Mouse (Mus musculus) liver, embryonic 13.5 days (tissue): Measurements from ENCODE around the gene Il11. TPM values are rescaled to one million over a fixed set of nuclear protein-coding genes. Genes with fewer than 3 reads are reported as not detected.

Experiments used
- ATAC-seq: fragments of 200-750 bp; cut with Nextera tagmentation; 2 replicates; pipeline ENCODE4 v1.8.0; 2017; ENCODE audit warnings: low read depth, mild to moderate bottlenecking, moderate number of reproducible peaks, moderate library complexity
- DNase-seq: peaks from one replicate; pipeline ENCODE4 v3.0.0; 2022
- H3K27ac ChIP-seq: fragments of 300-500 bp; sonication (generic); 2 replicates; pipeline ENCODE4 v1.5.1; 2015; ENCODE audit warnings: moderate library complexity, mild to moderate bottlenecking, inconsistent platforms
- H3K27me3 ChIP-seq: fragments of 300-500 bp; sonication (generic); 2 replicates; pipeline ENCODE4 v1.6.1; 2015; ENCODE audit warnings: mild to moderate bottlenecking, inconsistent platforms
- H3K36me3 ChIP-seq: fragments of 300-500 bp; sonication (generic); 2 replicates; pipeline ENCODE4 v1.6.1; 2015; ENCODE audit warnings: mild to moderate bottlenecking, inconsistent platforms
- H3K4me1 ChIP-seq: fragments of 300-500 bp; sonication (generic); replicated peaks from 2 replicates; pipeline ENCODE4 v1.6.1; 2015; ENCODE audit warnings: inconsistent platforms
- H3K4me2 ChIP-seq: fragments of 300-500 bp; sonication (generic); 2 replicates; pipeline ENCODE4 v1.6.1; 2015; ENCODE audit warnings: inconsistent platforms, mild to moderate bottlenecking, moderate library complexity
- H3K4me3 ChIP-seq: fragments of 300-500 bp; sonication (generic); replicated peaks from 2 replicates; pipeline ENCODE4 v1.5.1; 2015; ENCODE audit warnings: mild to moderate bottlenecking, inconsistent platforms
- H3K9ac ChIP-seq: fragments of 300-500 bp; sonication (generic); 2 replicates; pipeline ENCODE4 v1.6.1; 2015; ENCODE audit warnings: mild to moderate bottlenecking, inconsistent platforms
- H3K9me3 ChIP-seq: fragments of 300-500 bp; sonication (generic); replicated peaks from 2 replicates; pipeline ENCODE4 v1.6.1; 2016; ENCODE audit warnings: inconsistent platforms
- WGBS: fragments of 180-500 bp; shearing (Covaris S2); methylation state at CpG from one replicate; pipeline ENCODE4 v1.1.7; 2015; ENCODE audit not compliant: insufficient replicate concordance; 5-methylcytosine and 5-hydroxymethylcytosine counted together
- polyA plus RNA-seq: library from polyadenylated mRNA; unstranded; fragments of >200 nt; fragmentation: Nextera tagmentation; extraction: Ambion mirVana; gene quantifications from 2 replicates; pipeline ENCODE4 v1.2.1, GENCODE M21; 2015

Il11 gene
- polyA plus RNA-seq, 1 experiment from 2014 or later = 0.05 TPM

GRCm38 (mm10) chr7:4751971-4752820 is 30.5 kb downstream of the Il11 start:
- Histone ChIP-seq H3K4me3 (peak overlapping the region; percentile 71), H3K4me1 (peaks cover 61% of the 10 kb centered on the region), H3K4me2 (peak overlapping the region; percentile 88), H3K36me3 (peaks cover 20% of the 10 kb centered on the region), H3K9ac (peak overlapping the region; percentile 81), H3K27ac (peak overlapping the region; percentile 99), H3K9me3 (no peaks in the 10 kb centered on the region), H3K27me3 (no peaks in the 10 kb centered on the region)
- WGBS = 2% methylated on average over 30 of the region's 30 CpGs
- ATAC-seq (peak; percentile 73), DNase-seq (peak; percentile 73)

- DNase-seq = peak; percentile 59
- Histone ChIP-seq H3K9me3 (no peaks in the 10 kb centered on the region), H3K9ac (peak overlapping the region; percentile 64), H3K27ac (peak overlapping the region; percentile 99), H3K4me3 (no peak overlapping the region), H3K4me2 (peak overlapping the region; percentile 96), H3K36me3 (peaks cover 49% of the 10 kb centered on the region), H3K4me1 (peaks cover 92% of the 10 kb centered on the region), H3K27me3 (no peaks in the 10 kb centered on the region)
- WGBS = 44% methylated on average over 2 of the region's 2 CpGs
- peak; percentile 15 for ATAC-seq
Observed at GRCm38 (mm10) chr7:4749169-4749568, 33.5 kb downstream of the Il11 start.

GRCm38 (mm10) chr7:4748321-4748720 is 34.3 kb downstream of the Il11 start:
- Histone ChIP-seq H3K9ac (peak overlapping the region; percentile 64), H3K4me2 (peak overlapping the region; percentile 96), H3K9me3 (no peaks in the 10 kb centered on the region), H3K4me3 (peak overlapping the region; percentile 11; the same call in 1 of the 2 replicates), H3K27me3 (no peaks in the 10 kb centered on the region), H3K4me1 (peaks cover 98% of the 10 kb centered on the region), H3K36me3 (peaks cover 55% of the 10 kb centered on the region), H3K27ac (peak overlapping the region; percentile 99)
- ATAC-seq (no peak), DNase-seq (no peak)
- 69% methylated on average over 4 of the region's 4 CpGs for WGBS

- H3K27ac ChIP-seq = peak overlapping the region; percentile 99
- no peaks in the 10 kb centered on the region for H3K27me3 ChIP-seq
- 31% methylated on average over 9 of the region's 9 CpGs for WGBS
- DNase-seq (peak; percentile 78), ATAC-seq (peak; percentile 77)
- H3K4me3 ChIP-seq = peak overlapping the region; percentile 35
- H3K9me3 ChIP-seq = no peaks in the 10 kb centered on the region
- peak overlapping the region; percentile 96 for H3K4me2 ChIP-seq
- H3K4me1 ChIP-seq = peaks cover 98% of the 10 kb centered on the region
- H3K36me3 ChIP-seq = peaks cover 64% of the 10 kb centered on the region
- H3K9ac ChIP-seq = peak overlapping the region; percentile 76
Observed at GRCm38 (mm10) chr7:4747156-4747899, 35.3 kb downstream of the Il11 start.

GRCm38 (mm10) chr7:4746326-4746980 is 36.2 kb downstream of the Il11 start:
- peak overlapping the region; percentile 99 for H3K27ac ChIP-seq
- no peaks in the 10 kb centered on the region for H3K9me3 ChIP-seq
- peak overlapping the region; percentile 96 for H3K4me2 ChIP-seq
- H3K4me1 ChIP-seq = peaks cover 98% of the 10 kb centered on the region
- H3K9ac ChIP-seq = peak overlapping the region; percentile 76
- WGBS = 85% methylated on average over 22 of the region's 22 CpGs
- H3K4me3 ChIP-seq = peak overlapping the region; percentile 35
- H3K27me3 ChIP-seq = no peaks in the 10 kb centered on the region
- ATAC-seq (no peak), DNase-seq (peak; percentile 9)
- peaks cover 68% of the 10 kb centered on the region for H3K36me3 ChIP-seq

GRCm38 (mm10) chr7:4744886-4745285 is 37.8 kb downstream of the Il11 start:
- H3K4me2 ChIP-seq = peak overlapping the region; percentile 96
- H3K27me3 ChIP-seq = no peaks in the 10 kb centered on the region
- 0 out of 2 replicates have a peak overlapping the region, but pooled peaks have one; percentile 89 for H3K4me3 ChIP-seq
- H3K36me3 ChIP-seq = peaks cover 57% of the 10 kb centered on the region
- H3K9ac ChIP-seq = peak overlapping the region; percentile 95
- no peaks in the 10 kb centered on the region for H3K9me3 ChIP-seq
- peak overlapping the region; percentile 99 for H3K27ac ChIP-seq
- WGBS = 65% methylated on average over 6 of the region's 6 CpGs
- ATAC-seq = no peak
- peaks cover 93% of the 10 kb centered on the region for H3K4me1 ChIP-seq
- no peak for DNase-seq

- no peaks in the 10 kb centered on the region for H3K27me3 ChIP-seq
- H3K4me3 ChIP-seq = peak overlapping the region; percentile 89
- H3K27ac ChIP-seq = peak overlapping the region; percentile 99
- 10% methylated on average over 2 of the region's 2 CpGs for WGBS
- ATAC-seq = peak; percentile 3; the same call in 1 of the 2 replicates
- no peaks in the 10 kb centered on the region for H3K9me3 ChIP-seq
- DNase-seq = peak; percentile 51
- peak overlapping the region; percentile 96 for H3K4me2 ChIP-seq
- H3K36me3 ChIP-seq = peaks cover 49% of the 10 kb centered on the region
- H3K9ac ChIP-seq = peak overlapping the region; percentile 95
- peaks cover 90% of the 10 kb centered on the region for H3K4me1 ChIP-seq
Observed at GRCm38 (mm10) chr7:4743354-4743753, 39.3 kb downstream of the Il11 start.

- no peak for DNase-seq
- ATAC-seq = no peak
- no peaks in the 10 kb centered on the region for H3K27me3 ChIP-seq
- H3K36me3 ChIP-seq = peaks cover 49% of the 10 kb centered on the region
- peaks cover 82% of the 10 kb centered on the region for H3K4me1 ChIP-seq
- H3K27ac ChIP-seq = peak overlapping the region; percentile 99
- no peaks in the 10 kb centered on the region for H3K9me3 ChIP-seq
- H3K9ac ChIP-seq = peak overlapping the region; percentile 95
- peak overlapping the region; percentile 89 for H3K4me3 ChIP-seq
- H3K4me2 ChIP-seq = peak overlapping the region; percentile 96
- WGBS = 47% methylated on average over 6 of the region's 6 CpGs
Observed at GRCm38 (mm10) chr7:4742482-4742819, 40.2 kb downstream of the Il11 start.

GRCm38 (mm10) chr7:4741672-4742481 is 40.8 kb downstream of the Il11 start:
- Histone ChIP-seq H3K4me1 (peaks cover 76% of the 10 kb centered on the region), H3K9ac (peak overlapping the region; percentile 95), H3K4me2 (peak overlapping the region; percentile 96), H3K36me3 (peaks cover 45% of the 10 kb centered on the region), H3K27ac (peak overlapping the region; percentile 99), H3K9me3 (no peaks in the 10 kb centered on the region), H3K4me3 (peak overlapping the region; percentile 89), H3K27me3 (no peaks in the 10 kb centered on the region)
- 57% methylated on average over 21 of the region's 21 CpGs for WGBS
- peak; percentile 63 for DNase-seq
- ATAC-seq = peak; percentile 42

GRCm38 (mm10) chr7:4741151-4741550 is 41.5 kb downstream of the Il11 start:
- Histone ChIP-seq H3K9me3 (no peaks in the 10 kb centered on the region), H3K27me3 (no peaks in the 10 kb centered on the region), H3K9ac (peak overlapping the region; percentile 95), H3K4me2 (peak overlapping the region; percentile 96), H3K4me1 (peaks cover 69% of the 10 kb centered on the region), H3K27ac (peak overlapping the region; percentile 99), H3K4me3 (peak overlapping the region; percentile 89), H3K36me3 (peaks cover 38% of the 10 kb centered on the region)
- 1% methylated on average over 4 of the region's 4 CpGs for WGBS
- ATAC-seq (peak; percentile 50), DNase-seq (peak; percentile 75)
